Mouse (Mus musculus): ENCODE data around the gene Glrp1. TPM values are rescaled to one million over a fixed set of nuclear protein-coding genes. Genes with fewer than 3 reads are reported as not detected.
A peak's percentile ranks its signal among the peaks of the same experiment; 100 is the strongest.

Gene Glrp1
- total RNA-seq, 1 experiment = 0.13 TPM

DNA sequence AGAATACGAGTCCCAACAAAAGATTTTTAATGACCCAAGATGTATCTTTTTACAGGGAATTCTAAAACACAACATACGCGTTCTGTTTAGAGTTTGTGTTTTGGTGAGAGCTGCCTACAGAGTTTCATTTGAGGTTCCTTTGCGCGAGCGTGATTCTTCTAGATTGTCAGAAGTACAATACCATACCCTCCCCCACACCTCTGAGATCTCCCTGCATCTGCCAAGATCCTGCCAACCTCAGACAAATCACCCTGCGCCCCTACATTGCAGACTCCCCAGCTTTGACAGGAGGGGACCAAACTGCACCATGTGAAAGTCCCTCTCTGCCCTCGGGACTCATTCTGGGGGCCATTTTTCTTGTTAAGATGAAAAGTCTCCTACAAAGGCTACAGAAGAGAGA, 29.3 kb downstream of the Glrp1 start:
- Histone ChIP-seq H3K4me3 (ENCODE audit: insufficient read depth in 1 of 2, low read depth in 1 of 2, low read length in 2 of 2, poor library complexity in 1 of 2, severe bottlenecking in 1 of 2) (no peak overlapping the region), H3K9ac (ENCODE audit: insufficient read depth, low read depth, low read length, poor library complexity, severe bottlenecking) (no peak overlapping the region), H3K36me3 (ENCODE audit: control insufficient read depth, insufficient read depth, low read length, poor library complexity, severe bottlenecking) (no peaks in the 10 kb centered on the region), H3K27ac (ENCODE audit: insufficient read depth, low read depth, low read length, poor library complexity, severe bottlenecking) (no peak overlapping the region), H3K9me3 (ENCODE audit: control insufficient read depth, insufficient read depth, low read depth, low read length) (no peaks in the 10 kb centered on the region), H3K4me1 (ENCODE audit: control insufficient read depth in 2 of 2, insufficient read depth in 2 of 2, low read length in 2 of 2, poor library complexity in 1 of 2) (no peaks in the 10 kb centered on the region)
- TF ChIP-seq HCFC1 (IDR thresholded peaks at IDR 0.05; ENCODE audit: borderline replicate concordance, insufficient read depth, low read length) (no peak), ZC3H11A (IDR thresholded peaks at IDR 0.05; ENCODE audit: borderline replicate concordance, low read depth, low read length) (no peak), MAFK (IDR thresholded peaks at IDR 0.05; ENCODE audit: insufficient read depth, low read depth, low read length) (no peak), CHD2 (IDR thresholded peaks at IDR 0.05; ENCODE audit: low read depth, low read length) (no peak), ZNF384 (IDR thresholded peaks at IDR 0.05; ENCODE audit: low read depth, low read length) (no peak)
- in situ Hi-C loops (cut with MboI; ENCODE audit: low sequenced_read_pairs in 2 of 2, unreplicated experiment in 2 of 2) = no loop called here
- no peak for DNase-seq (ENCODE audit: low read depth, low spot score)

DNA sequence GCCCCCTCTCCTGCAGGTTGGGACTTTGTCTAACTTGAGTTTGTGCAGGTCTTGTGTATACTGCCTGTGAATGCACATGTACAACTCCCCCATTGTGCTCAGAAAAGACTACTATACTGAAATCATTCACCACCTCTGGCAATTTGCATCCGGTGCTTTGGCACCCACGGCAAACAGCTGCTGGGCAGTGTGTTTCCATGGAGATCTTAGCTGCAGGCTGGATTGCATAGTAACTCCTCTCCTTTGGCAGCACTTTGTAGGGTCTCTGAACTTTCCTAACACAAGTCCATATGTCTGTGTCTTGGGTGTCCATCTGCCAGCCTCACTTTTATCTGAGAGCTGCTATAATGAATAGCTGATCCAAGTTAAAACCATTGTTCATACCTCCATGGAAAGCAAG, 31.7 kb downstream of the Glrp1 start:
- no peak for TF ChIP-seq ZC3H11A (IDR thresholded peaks at IDR 0.05; ENCODE audit: borderline replicate concordance, low read depth, low read length)
- TF ChIP-seq ZNF384 (IDR thresholded peaks at IDR 0.05; ENCODE audit: low read depth, low read length) = no peak
- TF ChIP-seq CHD2 (IDR thresholded peaks at IDR 0.05; ENCODE audit: low read depth, low read length) = no peak
- no peak for TF ChIP-seq MAFK (IDR thresholded peaks at IDR 0.05; ENCODE audit: insufficient read depth, low read depth, low read length)
- no peak for TF ChIP-seq HCFC1 (IDR thresholded peaks at IDR 0.05; ENCODE audit: borderline replicate concordance, insufficient read depth, low read length)
- no peak for DNase-seq (ENCODE audit: low read depth, low spot score)
- H3K4me3 ChIP-seq (ENCODE audit: insufficient read depth in 1 of 2, low read depth in 1 of 2, low read length in 2 of 2, poor library complexity in 1 of 2, severe bottlenecking in 1 of 2) = no peak overlapping the region
- no peaks in the 10 kb centered on the region for H3K4me1 ChIP-seq (ENCODE audit: control insufficient read depth in 2 of 2, insufficient read depth in 2 of 2, low read length in 2 of 2, poor library complexity in 1 of 2)
- H3K27ac ChIP-seq (ENCODE audit: insufficient read depth, low read depth, low read length, poor library complexity, severe bottlenecking) = no peak overlapping the region
- no peaks in the 10 kb centered on the region for H3K36me3 ChIP-seq (ENCODE audit: control insufficient read depth, insufficient read depth, low read length, poor library complexity, severe bottlenecking)
- in situ Hi-C loops (cut with MboI; ENCODE audit: low sequenced_read_pairs in 2 of 2, unreplicated experiment in 2 of 2) = no loop called here
- H3K9ac ChIP-seq (ENCODE audit: insufficient read depth, low read depth, low read length, poor library complexity, severe bottlenecking) = no peak overlapping the region
- no peaks in the 10 kb centered on the region for H3K9me3 ChIP-seq (ENCODE audit: control insufficient read depth, insufficient read depth, low read depth, low read length)

DNA sequence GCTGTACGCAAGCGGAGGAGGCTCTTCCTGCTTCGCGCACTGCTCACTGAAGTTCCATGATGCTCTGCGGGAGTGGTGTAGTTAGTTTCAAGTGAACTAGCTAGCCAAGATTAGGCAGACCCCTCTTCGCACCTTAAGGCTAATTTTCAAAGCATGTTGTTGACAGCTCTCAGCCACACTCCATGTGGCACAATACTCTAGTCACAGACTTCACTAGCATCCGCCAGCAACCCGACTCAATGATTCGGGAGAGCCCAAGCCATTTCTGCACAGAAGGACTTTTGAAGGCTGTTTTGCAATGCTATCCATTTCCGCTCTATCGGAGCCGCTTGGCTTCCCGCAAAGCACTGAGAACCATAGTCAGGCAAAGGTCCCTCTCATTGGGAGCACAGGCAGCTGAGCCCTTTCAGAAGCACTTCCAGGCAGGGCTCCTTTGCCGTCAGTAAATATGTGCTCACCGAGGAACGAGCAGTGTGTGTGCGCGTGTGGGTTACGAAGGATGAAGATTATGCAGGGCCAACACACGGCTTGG, 33.2 kb downstream of the Glrp1 start:
- Histone ChIP-seq H3K4me3 (ENCODE audit: insufficient read depth in 1 of 2, low read depth in 1 of 2, low read length in 2 of 2, poor library complexity in 1 of 2, severe bottlenecking in 1 of 2) (0 out of 4 replicates have a peak overlapping the region, but pooled peaks of 1 of the 2 experiments have one; percentile 8), H3K36me3 (ENCODE audit: control insufficient read depth, insufficient read depth, low read length, poor library complexity, severe bottlenecking) (no peaks in the 10 kb centered on the region), H3K9me3 (ENCODE audit: control insufficient read depth, insufficient read depth, low read depth, low read length) (no peaks in the 10 kb centered on the region), H3K4me1 (ENCODE audit: control insufficient read depth in 2 of 2, insufficient read depth in 2 of 2, low read length in 2 of 2, poor library complexity in 1 of 2) (no peaks in the 10 kb centered on the region), H3K27ac (ENCODE audit: insufficient read depth, low read depth, low read length, poor library complexity, severe bottlenecking) (no peak overlapping the region), H3K9ac (ENCODE audit: insufficient read depth, low read depth, low read length, poor library complexity, severe bottlenecking) (no peak overlapping the region)
- TF ChIP-seq ZC3H11A (IDR thresholded peaks at IDR 0.05; ENCODE audit: borderline replicate concordance, low read depth, low read length) (no peak), ZNF384 (IDR thresholded peaks at IDR 0.05; ENCODE audit: low read depth, low read length) (no peak), MAFK (IDR thresholded peaks at IDR 0.05; ENCODE audit: insufficient read depth, low read depth, low read length) (no peak), CHD2 (IDR thresholded peaks at IDR 0.05; ENCODE audit: low read depth, low read length) (no peak), HCFC1 (IDR thresholded peaks at IDR 0.05; ENCODE audit: borderline replicate concordance, insufficient read depth, low read length) (no peak)
- in situ Hi-C loops (cut with MboI; ENCODE audit: low sequenced_read_pairs in 2 of 2, unreplicated experiment in 2 of 2) = no loop called here
- DNase-seq (ENCODE audit: low read depth, low spot score) = no peak

DNA sequence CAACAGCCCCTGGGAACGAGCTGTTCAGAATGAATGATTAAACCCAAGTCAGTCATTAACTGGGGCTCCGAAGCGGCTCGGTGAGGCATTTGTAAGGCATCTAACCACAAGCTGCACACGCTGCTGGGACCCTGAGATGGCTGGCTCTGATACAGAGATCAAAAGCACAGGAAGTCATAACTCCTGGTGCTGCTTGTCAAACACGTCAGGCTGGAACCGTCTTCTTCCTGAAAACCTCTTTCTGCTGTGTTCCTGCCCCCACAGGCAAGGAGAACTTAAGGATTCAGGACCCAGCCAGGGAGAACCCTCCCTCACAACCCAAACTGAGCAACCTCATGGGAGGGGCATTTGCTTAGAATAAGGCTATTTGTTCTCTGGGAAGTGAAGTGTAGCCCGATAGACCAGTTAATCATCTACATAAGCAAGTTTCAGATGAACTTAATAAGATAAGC, 34.3 kb downstream of the Glrp1 start:
- H3K4me1 ChIP-seq (ENCODE audit: control insufficient read depth in 2 of 2, insufficient read depth in 2 of 2, low read length in 2 of 2, poor library complexity in 1 of 2) = no peaks in the 10 kb centered on the region
- in situ Hi-C loops (cut with MboI; ENCODE audit: low sequenced_read_pairs in 2 of 2, unreplicated experiment in 2 of 2) = no loop called here
- H3K9me3 ChIP-seq (ENCODE audit: control insufficient read depth, insufficient read depth, low read depth, low read length) = no peaks in the 10 kb centered on the region
- no peak for DNase-seq (ENCODE audit: low read depth, low spot score)
- H3K4me3 ChIP-seq (ENCODE audit: insufficient read depth in 1 of 2, low read depth in 1 of 2, low read length in 2 of 2, poor library complexity in 1 of 2, severe bottlenecking in 1 of 2) = no peak overlapping the region
- H3K9ac ChIP-seq (ENCODE audit: insufficient read depth, low read depth, low read length, poor library complexity, severe bottlenecking) = no peak overlapping the region
- no peak overlapping the region for H3K27ac ChIP-seq (ENCODE audit: insufficient read depth, low read depth, low read length, poor library complexity, severe bottlenecking)
- TF ChIP-seq HCFC1 (IDR thresholded peaks at IDR 0.05; ENCODE audit: borderline replicate concordance, insufficient read depth, low read length) = no peak
- no peaks in the 10 kb centered on the region for H3K36me3 ChIP-seq (ENCODE audit: control insufficient read depth, insufficient read depth, low read length, poor library complexity, severe bottlenecking)

DNA sequence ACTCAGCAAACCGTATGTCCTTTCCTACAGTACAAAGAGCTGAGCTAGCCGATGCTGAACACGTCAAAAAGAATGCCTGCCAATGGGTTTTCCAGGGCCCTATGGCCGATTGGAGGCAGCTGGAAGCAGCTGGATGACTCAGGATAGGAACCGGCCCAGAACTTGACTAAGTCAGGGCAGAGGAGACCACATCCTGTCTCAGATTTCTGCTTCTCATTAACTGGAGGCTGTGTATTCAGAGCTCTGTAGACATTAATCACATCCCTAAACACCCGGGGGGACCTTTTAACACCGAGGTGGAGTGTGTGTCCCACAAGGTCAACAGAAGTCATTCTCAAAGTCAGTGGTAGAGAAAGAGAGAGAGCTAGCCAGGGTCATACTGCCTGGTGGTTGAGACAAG, 35.3 kb downstream of the Glrp1 start:
- no peaks in the 10 kb centered on the region for H3K9me3 ChIP-seq (ENCODE audit: control insufficient read depth, insufficient read depth, low read depth, low read length)
- no peak overlapping the region for H3K4me3 ChIP-seq (ENCODE audit: insufficient read depth in 1 of 2, low read depth in 1 of 2, low read length in 2 of 2, poor library complexity in 1 of 2, severe bottlenecking in 1 of 2)
- in situ Hi-C loops (cut with MboI; ENCODE audit: low sequenced_read_pairs in 2 of 2, unreplicated experiment in 2 of 2) = no loop called here
- no peak overlapping the region for H3K9ac ChIP-seq (ENCODE audit: insufficient read depth, low read depth, low read length, poor library complexity, severe bottlenecking)
- TF ChIP-seq CHD2 (IDR thresholded peaks at IDR 0.05; ENCODE audit: low read depth, low read length) (no peak), ZC3H11A (IDR thresholded peaks at IDR 0.05; ENCODE audit: borderline replicate concordance, low read depth, low read length) (no peak), HCFC1 (IDR thresholded peaks at IDR 0.05; ENCODE audit: borderline replicate concordance, insufficient read depth, low read length) (no peak), MAFK (IDR thresholded peaks at IDR 0.05; ENCODE audit: insufficient read depth, low read depth, low read length) (no peak), ZNF384 (IDR thresholded peaks at IDR 0.05; ENCODE audit: low read depth, low read length) (no peak)
- no peak for DNase-seq (ENCODE audit: low read depth, low spot score)
- H3K36me3 ChIP-seq (ENCODE audit: control insufficient read depth, insufficient read depth, low read length, poor library complexity, severe bottlenecking) = no peaks in the 10 kb centered on the region
- no peaks in the 10 kb centered on the region for H3K4me1 ChIP-seq (ENCODE audit: control insufficient read depth in 2 of 2, insufficient read depth in 2 of 2, low read length in 2 of 2, poor library complexity in 1 of 2)
- H3K27ac ChIP-seq (ENCODE audit: insufficient read depth, low read depth, low read length, poor library complexity, severe bottlenecking) = no peak overlapping the region
